Mouse (Mus musculus) thymus, adult 2 months (tissue): Measurements from ENCODE around the gene Ric8b. TPM values are rescaled to one million over a fixed set of nuclear protein-coding genes. Genes with fewer than 3 reads are reported as not detected.

Experiments used
- DNase-seq: peaks from one replicate; pipeline ENCODE4 v3.0.0; 2021
- H3K27ac ChIP-seq: fragments of 200-500 bp; 2 replicates; pipeline ENCODE4 v1.5.1; 2012; ENCODE audit warnings: low read length, control low read depth; ENCODE audit not compliant: control insufficient read depth, insufficient read depth
- H3K27me3 ChIP-seq: fragments of 200-500 bp; 2 replicates; pipeline ENCODE4 v1.6.1; 2012; ENCODE audit warnings: mild to moderate bottlenecking, low read length, moderate library complexity, mixed read lengths; ENCODE audit not compliant: control insufficient read depth, insufficient read depth
- H3K36me3 ChIP-seq: fragments of 200-500 bp; 2 replicates; pipeline ENCODE4 v1.6.1; 2012; ENCODE audit warnings: mild to moderate bottlenecking, low read length, moderate library complexity; ENCODE audit not compliant: control insufficient read depth, insufficient read depth
- H3K4me1 ChIP-seq: fragments of 200-500 bp; replicated peaks from 2 replicates; pipeline ENCODE4 v1.6.1; 2012; ENCODE audit warnings: low read length; ENCODE audit not compliant: control insufficient read depth, insufficient read depth
- H3K4me3 ChIP-seq: fragments of 200-500 bp; 2 replicates; pipeline ENCODE4 v1.5.1; 2012; ENCODE audit warnings: mild to moderate bottlenecking, low read length, control low read depth, moderate library complexity; ENCODE audit not compliant: control insufficient read depth, insufficient read depth
- CTCF ChIP-seq: fragments of 200-500 bp; IDR thresholded peaks from 2 replicates; pipeline ENCODE4 v1.5.1; 2012; ENCODE audit warnings: mild to moderate bottlenecking, control low read depth, low read length, moderate library complexity, borderline replicate concordance; ENCODE audit not compliant: control insufficient read depth, poor library complexity, insufficient read depth; ENCODE audit errors: extremely low read depth
- POLR2A ChIP-seq: fragments of 200-500 bp; IDR thresholded peaks from 2 replicates; pipeline ENCODE4 v1.6.1; 2012; ENCODE audit warnings: mild to moderate bottlenecking, low read length, control low read depth, moderate library complexity; ENCODE audit not compliant: control insufficient read depth, poor library complexity, insufficient read depth; ENCODE audit errors: extremely low read depth
- WGBS: fragments of 180-500 bp; shearing (Covaris S2); methylation state at CpG from one replicate; pipeline ENCODE4 v1.1.7; 2018; 5-methylcytosine and 5-hydroxymethylcytosine counted together
- polyA plus RNA-seq: library from polyadenylated mRNA; depleted of rRNA; stranded (reverse); fragments of >200 nt; gene quantifications from 2 replicates; pipeline ENCODE4 v1.2.3, GENCODE M21; 2012

Ric8b gene
- polyA plus RNA-seq, 1 experiment: 17.6 TPM

DNA sequence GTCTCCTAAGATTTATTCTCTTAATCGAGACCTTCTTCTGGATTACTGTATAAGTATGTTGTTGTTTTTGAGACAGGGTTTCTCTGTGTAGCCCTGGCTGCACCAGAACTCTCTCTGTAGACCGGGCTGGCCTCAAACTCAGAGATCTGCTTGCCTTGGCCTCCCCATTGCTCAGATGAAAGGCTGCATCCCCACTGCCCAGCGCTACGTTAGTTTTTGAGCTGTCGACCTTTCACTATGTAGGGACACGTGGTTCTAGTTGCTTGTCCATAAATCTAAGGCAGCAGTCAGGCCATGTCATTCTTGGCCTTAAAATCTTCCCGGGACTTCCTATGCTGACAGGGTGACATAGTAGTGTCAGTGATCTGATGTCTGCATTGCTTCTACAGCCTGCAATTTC lies 8.9 kb downstream of the Ric8b start:
- WGBS: 95% methylated on average over 7 of the region's 7 CpGs
- no peaks in the 10 kb centered on the region for H3K4me1 ChIP-seq
- TF ChIP-seq POLR2A: no peak
- TF ChIP-seq CTCF: no peak
- no peaks in the 10 kb centered on the region for H3K27me3 ChIP-seq
- no peak overlapping the region for H3K27ac ChIP-seq
- peaks cover 17% of the 10 kb centered on the region; the same call in 1 of the 2 replicates for H3K36me3 ChIP-seq
- H3K4me3 ChIP-seq: no peak overlapping the region
- no peak for DNase-seq

DNA sequence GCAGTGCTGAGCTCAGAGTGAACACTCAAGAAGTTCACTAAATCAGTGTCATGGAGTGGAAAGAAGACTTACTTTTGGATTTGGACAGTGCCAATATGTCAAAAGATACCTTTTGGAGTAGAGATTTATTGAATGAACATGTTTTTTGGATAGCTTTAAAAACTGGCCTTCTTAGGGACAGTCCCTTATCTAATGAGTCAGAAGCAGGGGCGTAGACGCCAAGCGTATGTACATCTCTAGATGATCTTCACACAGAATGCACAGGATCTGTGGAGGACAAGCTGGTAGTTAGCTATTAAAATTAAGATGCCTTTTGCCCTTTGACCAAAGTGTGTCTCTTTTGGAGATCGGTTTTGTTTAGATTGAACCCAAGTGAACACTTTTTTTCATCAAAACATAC lies 9.5 kb downstream of the Ric8b start:
- H3K27me3 ChIP-seq: no peaks in the 10 kb centered on the region
- no peaks in the 10 kb centered on the region for H3K4me1 ChIP-seq
- TF ChIP-seq POLR2A (no peak), CTCF (no peak)
- H3K27ac ChIP-seq: no peak overlapping the region
- H3K4me3 ChIP-seq: no peak overlapping the region
- 96% methylated on average over 4 of the region's 4 CpGs for WGBS
- no peak for DNase-seq
- H3K36me3 ChIP-seq: peaks cover 17% of the 10 kb centered on the region; the same call in 1 of the 2 replicates

DNA sequence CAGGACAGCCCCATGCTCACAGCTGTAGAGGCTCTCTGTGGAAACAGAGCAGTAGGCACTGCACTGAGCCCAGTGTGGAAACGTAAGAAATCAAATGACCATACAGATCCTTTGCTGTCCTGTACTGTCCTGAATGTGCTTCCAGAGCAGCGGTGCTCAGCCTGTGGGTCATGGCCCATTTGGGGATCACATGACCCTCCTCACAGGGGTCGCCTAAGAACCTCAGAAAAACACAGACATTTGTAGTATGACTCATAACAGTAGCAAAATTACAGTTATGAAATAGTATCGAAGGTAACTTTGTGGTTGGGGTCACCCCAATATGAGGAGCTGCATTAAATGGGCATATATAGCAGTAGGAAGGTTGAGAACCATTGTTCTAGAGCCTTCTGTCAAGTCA lies 11.0 kb downstream of the Ric8b start:
- H3K4me1 ChIP-seq: no peaks in the 10 kb centered on the region
- 96% methylated on average over 4 of the region's 4 CpGs for WGBS
- no peak overlapping the region for H3K27ac ChIP-seq
- DNase-seq: no peak
- H3K4me3 ChIP-seq: no peak overlapping the region
- no peak for TF ChIP-seq POLR2A
- TF ChIP-seq CTCF: no peak
- H3K36me3 ChIP-seq: peaks cover 17% of the 10 kb centered on the region; the same call in 1 of the 2 replicates
- no peaks in the 10 kb centered on the region for H3K27me3 ChIP-seq

DNA sequence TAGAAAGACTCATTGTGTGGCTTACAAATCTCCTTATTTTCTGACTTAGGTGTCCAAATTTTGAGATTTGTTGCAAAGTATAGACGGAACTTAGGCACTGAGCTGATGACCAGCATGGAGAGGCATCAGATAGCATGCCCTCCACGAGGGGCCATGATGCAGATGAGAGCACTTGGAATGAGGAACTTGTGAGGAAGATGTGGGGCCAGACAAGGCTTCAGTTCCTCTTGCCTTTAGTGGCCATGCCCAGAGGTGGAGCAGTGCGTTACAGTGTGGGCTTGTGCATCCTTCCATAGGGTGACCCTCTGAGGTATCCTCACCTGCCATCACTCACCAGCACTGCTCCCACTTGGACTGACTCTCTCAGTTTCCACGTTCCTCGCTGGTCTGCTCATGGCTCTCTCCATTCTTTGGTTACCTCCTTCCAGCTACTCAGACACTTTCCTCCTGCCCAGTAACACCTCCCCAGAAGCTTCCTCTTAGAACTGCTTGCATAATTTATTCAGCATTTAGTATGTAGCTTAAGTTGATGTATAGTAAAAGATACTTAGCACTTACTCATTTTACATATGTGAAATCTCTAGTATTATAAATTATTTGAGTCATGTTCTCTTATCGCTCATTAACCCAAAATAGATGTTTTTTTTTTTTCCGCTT lies 18.3 kb downstream of the Ric8b start:
- no peak overlapping the region for H3K27ac ChIP-seq
- DNase-seq: no peak
- no peaks in the 10 kb centered on the region for H3K4me1 ChIP-seq
- no peaks in the 10 kb centered on the region for H3K27me3 ChIP-seq
- no peaks in the 10 kb centered on the region for H3K36me3 ChIP-seq
- H3K4me3 ChIP-seq: no peak overlapping the region
- TF ChIP-seq POLR2A (no peak), CTCF (no peak)
- 77% methylated on average over 7 of the region's 7 CpGs for WGBS

DNA sequence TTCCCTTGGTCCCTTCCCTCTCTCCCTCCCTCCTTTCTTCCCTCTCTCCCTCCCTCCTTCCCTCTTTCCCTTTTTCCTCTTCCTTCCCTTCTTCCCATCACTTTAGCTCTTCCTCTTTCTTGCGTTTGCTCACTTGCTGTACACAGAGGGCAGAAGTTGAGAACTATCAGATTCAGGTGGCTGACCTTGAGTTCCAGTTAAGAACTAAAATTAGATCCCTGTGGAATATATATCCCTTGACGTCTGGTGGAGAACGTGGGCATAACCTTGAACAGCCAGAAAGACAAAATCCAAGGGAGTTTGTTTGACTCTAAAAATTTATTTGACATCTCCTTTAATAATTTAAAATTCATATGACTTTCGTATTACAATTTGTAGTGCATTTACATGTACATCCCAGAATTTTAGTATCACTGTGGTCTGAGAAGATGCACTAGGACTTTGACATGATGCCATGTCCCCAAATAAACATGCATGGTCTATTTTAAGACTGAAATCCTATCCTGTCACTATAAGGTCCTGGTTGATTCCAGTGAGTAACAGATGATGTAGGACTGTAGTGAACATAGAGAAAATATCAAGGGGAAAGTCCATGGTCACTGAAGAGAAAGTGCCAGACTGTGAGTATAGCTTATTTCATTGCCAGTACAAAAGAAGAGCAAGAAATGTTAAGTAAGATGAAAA lies 19.6 kb downstream of the Ric8b start:
- Histone ChIP-seq H3K4me1 (no peaks in the 10 kb centered on the region), H3K36me3 (no peaks in the 10 kb centered on the region), H3K27me3 (no peaks in the 10 kb centered on the region), H3K27ac (no peak overlapping the region), H3K4me3 (no peak overlapping the region)
- WGBS: 93% methylated on average over 4 of the region's 4 CpGs
- DNase-seq: no peak
- no peak for TF ChIP-seq CTCF
- TF ChIP-seq POLR2A: no peak

DNA sequence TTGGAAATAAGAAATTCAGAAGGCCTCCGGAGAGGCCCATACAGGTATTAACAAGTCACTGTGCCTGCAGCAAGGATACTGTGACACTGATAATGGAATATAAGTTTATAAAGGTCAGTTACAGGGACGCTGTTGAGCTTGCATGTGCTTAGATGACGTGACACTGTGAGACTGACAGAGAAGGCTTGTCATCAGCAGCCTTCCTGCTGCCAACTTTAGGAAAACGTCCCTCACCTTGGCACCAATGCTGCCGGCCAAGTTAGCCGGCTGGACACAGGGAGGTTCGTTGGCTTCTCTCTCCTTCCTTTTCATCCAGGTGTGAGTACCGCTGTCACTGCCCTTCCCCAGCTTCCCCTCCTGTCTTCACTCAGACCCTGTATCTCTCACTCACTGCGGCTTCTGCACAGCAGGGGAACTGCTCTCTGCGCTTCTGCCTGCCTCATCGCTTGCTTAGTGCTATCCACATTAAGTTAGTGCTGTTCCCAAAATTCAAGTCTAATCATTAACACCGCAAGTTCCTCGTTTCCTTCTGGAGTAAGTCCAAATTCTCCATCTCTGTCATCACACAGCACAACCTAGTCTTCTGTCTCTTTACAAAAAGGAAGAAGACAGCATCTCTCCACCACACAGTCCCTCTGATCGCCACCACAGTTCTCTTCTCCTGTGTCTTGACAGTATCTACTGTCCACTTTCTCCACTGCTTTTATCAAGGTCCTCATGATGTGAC lies 20.8 kb downstream of the Ric8b start:
- Histone ChIP-seq H3K27me3 (no peaks in the 10 kb centered on the region), H3K36me3 (no peaks in the 10 kb centered on the region), H3K27ac (no peak overlapping the region), H3K4me3 (no peak overlapping the region), H3K4me1 (no peaks in the 10 kb centered on the region)
- TF ChIP-seq CTCF: no peak
- no peak for TF ChIP-seq POLR2A
- DNase-seq: no peak
- 92% methylated on average over 14 of the region's 14 CpGs for WGBS
